Mouse (Mus musculus): ENCODE data around the gene Tcl1b3.
"Not testable (repeated sequence)": the region's sequence is repeated elsewhere in the genome, so short reads cannot be mapped to it uniquely, and the experiment has no call there.

GRCm38 (mm10) chr12:105201657-105202056, 10.8 kb downstream of the Tcl1b3 start, which contains the start of gene Tcl1b4:
- not testable (repeated sequence) for TF ChIP-seq GATA1, TAL1 (IDR thresholded peaks at IDR 0.05; ENCODE audit: low read length)
